Mouse (Mus musculus) lung, embryonic 14.5 days (tissue): ENCODE measurements around the gene Acp7. TPM values are rescaled to one million over a fixed set of nuclear protein-coding genes. Genes with fewer than 3 reads are reported as not detected.

Experiments used
- ATAC-seq: fragments of 200-750 bp; cut with Nextera tagmentation; 2 replicates; pipeline ENCODE4 v1.8.0; 2017; ENCODE audit warnings: mild to moderate bottlenecking, moderate TSS enrichment, moderate library complexity; ENCODE audit not compliant: insufficient read depth
- DNase-seq: peaks from one replicate; pipeline ENCODE4 v3.0.0-alpha.2; 2015
- H3K27ac ChIP-seq: fragments of 300-500 bp; sonication (generic); 2 replicates; pipeline ENCODE4 v1.5.1; 2014; ENCODE audit warnings: low read depth, mild to moderate bottlenecking, moderate library complexity
- H3K27me3 ChIP-seq: fragments of 300-500 bp; sonication (generic); 2 replicates; pipeline ENCODE4 v1.6.1; 2014; ENCODE audit warnings: low read length, control low read depth; ENCODE audit not compliant: insufficient read depth
- H3K36me3 ChIP-seq: fragments of 300-500 bp; sonication (generic); 2 replicates; pipeline ENCODE4 v1.6.1; 2014; ENCODE audit warnings: control low read depth; ENCODE audit not compliant: insufficient read depth
- H3K4me1 ChIP-seq: fragments of 300-500 bp; sonication (generic); 2 replicates; pipeline ENCODE4 v1.6.1; 2014; ENCODE audit warnings: antibody characterized with exemption, control low read depth; ENCODE audit not compliant: insufficient read depth
- H3K4me2 ChIP-seq: fragments of 300-500 bp; sonication (generic); 2 replicates; pipeline ENCODE4 v1.6.1; 2014; ENCODE audit warnings: mild to moderate bottlenecking
- H3K4me3 ChIP-seq: fragments of 300-500 bp; sonication (generic); 2 replicates; pipeline ENCODE4 v1.5.1; 2014; ENCODE audit warnings: low read depth, low read length
- H3K9ac ChIP-seq: fragments of 300-500 bp; sonication (generic); 2 replicates; pipeline ENCODE4 v1.6.1; 2014
- H3K9me3 ChIP-seq: fragments of 300-500 bp; sonication (generic); 2 replicates; pipeline ENCODE4 v1.6.1; 2016; ENCODE audit warnings: low read depth, low read length, control low read depth
- CTCF ChIP-seq: IDR thresholded peaks from 2 replicates; pipeline ENCODE4 v1.5.1; 2016; ENCODE audit warnings: antibody characterized with exemption, low read depth
- WGBS: fragments of 180-500 bp; shearing (Covaris S2); extraction: QIAGEN DNeasy Blood & Tissue Kit; methylation state at CpG from one replicate; pipeline ENCODE4 v1.1.7; 2014; 5-methylcytosine and 5-hydroxymethylcytosine counted together
- polyA plus RNA-seq: library from polyadenylated mRNA; unstranded; fragments of >200 nt; fragmentation: Nextera tagmentation; extraction: Ambion mirVana; gene quantifications from 2 replicates; pipeline ENCODE4 v1.2.1, GENCODE M21; 2014

Gene Acp7
- polyA plus RNA-seq, 1 experiment from 2014 or later = not detected

DNA sequence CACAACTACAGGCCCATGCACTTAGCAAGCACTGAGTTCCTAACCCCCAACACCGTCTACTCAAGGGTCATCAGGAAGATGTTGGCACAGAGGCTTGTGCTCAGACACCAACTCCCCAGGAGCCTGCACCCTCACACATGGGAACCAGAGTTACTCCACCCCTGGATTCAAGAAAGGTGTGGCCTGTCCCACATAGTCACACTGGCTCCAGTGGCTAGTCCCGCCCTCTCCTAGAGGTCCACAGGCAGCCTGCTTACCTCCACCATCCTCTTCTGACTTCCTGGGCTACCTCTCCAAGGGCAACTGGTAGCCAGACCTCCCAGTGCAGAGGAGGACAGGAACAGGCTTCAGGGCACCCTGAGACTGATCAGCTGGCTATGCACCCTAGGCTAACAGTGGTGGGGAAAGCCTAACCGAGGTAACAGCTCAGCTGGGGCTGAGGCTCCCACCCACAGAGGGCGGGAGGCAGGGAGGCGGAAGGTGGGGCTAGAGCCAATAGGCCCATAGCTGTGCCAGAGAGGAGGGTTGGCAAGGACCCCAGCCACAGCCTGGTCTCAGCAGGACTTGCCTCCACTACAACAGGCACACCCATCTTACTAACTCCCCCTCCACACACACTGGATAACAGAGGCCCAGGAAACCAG lies 54.7 kb downstream of the Acp7 start:
- no peak overlapping the region for H3K4me3 ChIP-seq

DNA sequence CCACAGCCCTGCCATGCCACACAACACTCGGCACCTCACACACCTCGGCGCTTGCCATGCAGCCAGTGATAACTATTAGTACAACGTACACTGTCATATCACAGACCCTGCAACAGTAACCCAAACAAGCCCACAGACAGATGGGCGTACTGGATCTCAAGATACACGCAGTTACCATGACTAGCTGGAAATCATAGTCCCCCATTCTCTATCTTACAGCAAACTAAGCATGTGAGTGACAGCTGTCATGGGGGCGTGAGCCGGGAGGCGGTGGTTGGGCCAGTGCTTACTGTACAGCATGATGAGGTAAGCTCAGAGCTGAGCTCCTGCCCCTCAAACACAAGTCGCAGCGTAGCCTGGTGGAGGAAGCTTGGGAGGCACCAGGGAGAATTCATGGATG lies 55.5 kb downstream of the Acp7 start:
- Histone ChIP-seq H3K9me3 (no peaks in the 10 kb centered on the region), H3K27me3 (no peaks in the 10 kb centered on the region), H3K9ac (no peak overlapping the region), H3K4me1 (peaks cover 41% of the 10 kb centered on the region), H3K36me3 (0 out of 2 replicates have a peak, but pooled peaks cover 4% of the 10 kb centered on the region), H3K4me3 (no peak overlapping the region), H3K4me2 (no peak overlapping the region), H3K27ac (no peak overlapping the region; the same call in 1 of the 2 replicates)
- DNase-seq = no peak
- TF ChIP-seq CTCF = no peak
- no peak for ATAC-seq
- WGBS = 77% methylated on average over 11 of the region's 11 CpGs

More for the DNA sequence above, 54.7 kb downstream of the Acp7 start:
- no peaks in the 10 kb centered on the region for H3K27me3 ChIP-seq
- peak; percentile 61 for DNase-seq
- ATAC-seq = peak; percentile 73
- WGBS = 62% methylated on average over 5 of the region's 5 CpGs
- TF ChIP-seq CTCF = no peak
- no peak overlapping the region for H3K9ac ChIP-seq
- no peaks in the 10 kb centered on the region for H3K9me3 ChIP-seq
- 0 out of 2 replicates have a peak, but pooled peaks cover 4% of the 10 kb centered on the region for H3K36me3 ChIP-seq
- H3K4me1 ChIP-seq = peaks cover 33% of the 10 kb centered on the region
- no peak overlapping the region; the same call in 1 of the 2 replicates for H3K4me2 ChIP-seq
- peak overlapping the region; percentile 93 for H3K27ac ChIP-seq

- H3K9ac ChIP-seq = no peak overlapping the region
- DNase-seq = no peak
- peaks cover 5% of the 10 kb centered on the region; the same call in 1 of the 2 replicates for H3K36me3 ChIP-seq
- no peak for ATAC-seq
- TF ChIP-seq CTCF = no peak
- no peak overlapping the region for H3K4me3 ChIP-seq
- no peaks in the 10 kb centered on the region for H3K9me3 ChIP-seq
- H3K27ac ChIP-seq = no peak overlapping the region
- peaks cover 32% of the 10 kb centered on the region for H3K4me1 ChIP-seq
- H3K4me2 ChIP-seq = no peak overlapping the region
- WGBS = 87% methylated on average over 3 of the region's 3 CpGs
- H3K27me3 ChIP-seq = no peaks in the 10 kb centered on the region
These were observed 57.9 kb downstream of the Acp7 start for GRCm38 (mm10) chr7:28573236-28573635.

DNA sequence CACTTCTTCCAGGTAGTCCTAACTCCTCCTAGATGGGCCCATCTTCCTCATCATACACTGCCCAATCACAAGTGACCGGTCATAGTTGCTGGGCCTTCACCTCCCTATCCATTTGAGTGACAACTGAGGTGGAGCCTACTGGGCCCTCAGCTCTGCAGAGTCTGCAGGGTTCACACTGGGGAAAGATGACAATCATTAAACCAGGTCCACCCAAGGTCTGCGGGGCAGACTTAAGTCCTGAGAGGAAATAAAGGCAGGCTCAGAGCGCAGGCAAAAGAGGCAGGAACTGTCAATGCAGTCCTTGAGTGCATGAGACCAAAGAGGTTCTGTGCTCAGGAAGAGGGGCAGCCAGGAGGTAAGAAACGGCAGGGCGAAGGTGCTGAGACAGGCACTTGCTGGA lies 58.4 kb downstream of the Acp7 start:
- DNase-seq = no peak
- Histone ChIP-seq H3K9ac (no peak overlapping the region; the same call in 1 of the 2 replicates), H3K27ac (0 out of 2 replicates have a peak overlapping the region, but pooled peaks have one; percentile 20), H3K4me2 (no peak overlapping the region), H3K4me1 (peaks cover 32% of the 10 kb centered on the region), H3K36me3 (peaks cover 8% of the 10 kb centered on the region), H3K27me3 (no peaks in the 10 kb centered on the region), H3K4me3 (no peak overlapping the region), H3K9me3 (no peaks in the 10 kb centered on the region)
- no peak for ATAC-seq
- WGBS = 74% methylated on average over 5 of the region's 5 CpGs
- TF ChIP-seq CTCF = no peak

- Histone ChIP-seq H3K27ac (peak overlapping the region; percentile 92), H3K9ac (peak overlapping the region; percentile 3; the same call in 1 of the 2 replicates), H3K9me3 (no peaks in the 10 kb centered on the region), H3K4me2 (peak overlapping the region; percentile 41), H3K27me3 (no peaks in the 10 kb centered on the region), H3K36me3 (peaks cover 24% of the 10 kb centered on the region), H3K4me3 (no peak overlapping the region), H3K4me1 (peaks cover 25% of the 10 kb centered on the region)
- peak; percentile 19; the same call in 1 of the 2 replicates for ATAC-seq
- no peak for TF ChIP-seq CTCF
- WGBS = 26% methylated on average over 5 of the region's 5 CpGs
- peak; percentile 86 for DNase-seq
These were observed 60.0 kb downstream of the Acp7 start for GRCm38 (mm10) chr7:28570982-28571682.

DNA sequence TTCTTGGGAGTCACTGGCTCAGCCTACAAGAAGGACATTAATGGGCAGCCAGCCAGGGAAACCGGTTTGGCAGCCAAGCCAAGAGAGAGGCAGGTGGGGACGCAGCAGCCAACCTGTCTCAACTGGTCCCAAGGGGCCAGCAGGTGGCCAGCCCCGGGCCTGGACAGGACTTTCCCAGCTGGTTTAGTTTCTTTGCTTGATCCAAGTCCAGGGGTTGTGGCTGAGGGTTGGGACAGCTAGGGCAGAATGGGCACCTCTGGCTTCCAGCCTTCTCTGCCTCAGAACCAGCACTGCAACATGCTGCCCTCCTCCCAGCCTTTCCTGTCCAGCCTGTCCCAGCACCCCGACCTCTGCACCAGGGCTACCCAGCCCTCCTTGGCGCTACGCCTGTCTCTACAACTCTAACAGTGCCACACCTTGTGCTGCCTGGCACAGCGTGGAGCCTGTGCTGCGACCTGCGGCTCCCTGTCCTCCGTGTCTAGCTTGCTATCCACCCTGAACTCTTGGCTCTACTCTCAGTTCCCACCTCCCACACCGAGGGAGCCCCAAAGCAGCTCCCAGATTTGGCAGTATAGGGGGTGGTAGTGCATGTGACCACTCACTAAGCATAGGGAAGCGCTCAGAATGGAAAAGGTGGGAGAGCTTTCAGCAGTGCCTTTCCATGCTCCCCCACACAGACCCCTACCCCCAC lies 60.7 kb downstream of the Acp7 start:
- peaks cover 29% of the 10 kb centered on the region for H3K36me3 ChIP-seq
- peak; percentile 85 for DNase-seq
- peak overlapping the region; percentile 3; the same call in 1 of the 2 replicates for H3K9ac ChIP-seq
- H3K4me3 ChIP-seq = no peak overlapping the region
- H3K4me1 ChIP-seq = peaks cover 19% of the 10 kb centered on the region
- H3K9me3 ChIP-seq = no peaks in the 10 kb centered on the region
- H3K4me2 ChIP-seq = peak overlapping the region; percentile 41
- peak; percentile 14; the same call in 1 of the 2 replicates for TF ChIP-seq CTCF
- ATAC-seq = peak; percentile 55
- H3K27me3 ChIP-seq = no peaks in the 10 kb centered on the region
- H3K27ac ChIP-seq = peak overlapping the region; percentile 92
- WGBS = 50% methylated on average over 12 of the region's 12 CpGs

- Histone ChIP-seq H3K27ac (no peak overlapping the region), H3K4me1 (peaks cover 16% of the 10 kb centered on the region), H3K27me3 (no peaks in the 10 kb centered on the region), H3K9me3 (no peaks in the 10 kb centered on the region), H3K36me3 (peaks cover 51% of the 10 kb centered on the region), H3K4me2 (no peak overlapping the region), H3K9ac (no peak overlapping the region), H3K4me3 (no peak overlapping the region)
- ATAC-seq = no peak
- DNase-seq = peak; percentile 83
- TF ChIP-seq CTCF = peak; percentile 84
These were observed 62.9 kb downstream of the Acp7 start for GRCm38 (mm10) chr7:28568253-28568652.
